Mouse (Mus musculus) kidney, postnatal 0 days (tissue): ENCODE data around the gene Vmn1r65. TPM values are rescaled to one million over a fixed set of nuclear protein-coding genes. Genes with fewer than 3 reads are reported as not detected.
"Not testable (repeated sequence)": the region's sequence is repeated elsewhere in the genome, so short reads cannot be mapped to it uniquely, and the experiment has no call there.

ENCODE experiments used
- ATAC-seq: fragments of 200-750 bp; cut with Nextera tagmentation; replicated peaks from 2 replicates; pipeline ENCODE4 v1.8.0; 2017; ENCODE audit warnings: low read depth, moderate number of reproducible peaks, moderate TSS enrichment, moderate library complexity; ENCODE audit not compliant: low FRiP score
- DNase-seq: peaks from one replicate; pipeline ENCODE4 v3.0.0-alpha.2; 2016; ENCODE audit warnings: low spot score
- H3K27ac ChIP-seq: fragments of 300-500 bp; sonication (generic); 2 replicates; pipeline ENCODE4 v1.5.1; 2014; ENCODE audit warnings: mild to moderate bottlenecking
- H3K27me3 ChIP-seq: fragments of 300-500 bp; sonication (generic); 2 replicates; pipeline ENCODE4 v1.6.1; 2014; ENCODE audit warnings: low read length, mixed read lengths; ENCODE audit not compliant: insufficient read depth
- H3K36me3 ChIP-seq: fragments of 300-500 bp; sonication (generic); 2 replicates; pipeline ENCODE4 v1.6.1; 2014; ENCODE audit warnings: low read length, mixed read lengths; ENCODE audit not compliant: insufficient read depth
- H3K4me1 ChIP-seq: fragments of 300-500 bp; sonication (generic); replicated peaks from 2 replicates; pipeline ENCODE4 v1.6.1; 2014; ENCODE audit warnings: antibody characterized with exemption, low read length, mixed read lengths; ENCODE audit not compliant: insufficient read depth
- H3K4me2 ChIP-seq: fragments of 300-500 bp; sonication (generic); 2 replicates; pipeline ENCODE4 v1.6.1; 2014; ENCODE audit warnings: mild to moderate bottlenecking, low read length, moderate library complexity, mixed read lengths
- H3K4me3 ChIP-seq: fragments of 300-500 bp; sonication (generic); replicated peaks from 2 replicates; pipeline ENCODE4 v1.5.1; 2014; ENCODE audit warnings: low read depth, low read length
- H3K9ac ChIP-seq: fragments of 300-500 bp; sonication (generic); 2 replicates; pipeline ENCODE4 v1.6.1; 2014; ENCODE audit warnings: low read depth, low read length
- H3K9me3 ChIP-seq: fragments of 300-500 bp; sonication (generic); replicated peaks from 2 replicates; pipeline ENCODE4 v1.6.1; 2016; ENCODE audit warnings: low read length, inconsistent platforms, mixed read lengths
- CTCF ChIP-seq: IDR thresholded peaks from 2 replicates; pipeline ENCODE4 v1.5.1; 2016; ENCODE audit warnings: antibody characterized with exemption, low read depth, mild to moderate bottlenecking, moderate library complexity
- WGBS: fragments of 180-500 bp; shearing (Covaris S2); extraction: QIAGEN DNeasy Blood & Tissue Kit; methylation state at CpG from one replicate; pipeline ENCODE4 v1.1.7; 2014; 5-methylcytosine and 5-hydroxymethylcytosine counted together
- polyA plus RNA-seq: library from polyadenylated mRNA; unstranded; fragments of >200 nt; fragmentation: Nextera tagmentation; extraction: Ambion mirVana; gene quantifications from 2 replicates; pipeline ENCODE4 v1.2.1, GENCODE M21; 2015

Gene Vmn1r65
- not detected in 2 replicates for polyA plus RNA-seq

DNA sequence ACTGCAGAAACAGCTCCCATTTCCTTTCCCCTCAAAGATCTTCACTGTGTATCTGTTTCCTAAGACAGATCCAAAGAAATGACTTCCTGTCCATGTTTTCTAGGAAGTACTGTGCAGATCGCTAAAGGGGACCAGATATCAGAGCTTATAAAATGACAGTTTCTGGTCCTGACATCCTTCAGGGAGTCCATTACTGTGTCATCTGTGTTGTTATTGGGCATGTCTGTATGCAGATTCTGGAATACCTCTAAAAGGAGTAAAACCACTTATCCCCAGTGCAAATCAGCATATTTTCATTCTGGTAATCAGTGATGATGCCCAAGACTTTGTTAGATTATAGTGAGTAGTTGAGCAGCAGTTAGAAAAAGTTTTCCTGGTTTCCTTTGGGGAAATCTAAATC, at the start of gene Vmn1r65:
Vmn1r65 (minus strand) TSS at position 101 of the 400 bp plus-strand sequence.
- no peak within 1 kb of the TSS for H3K9ac ChIP-seq
- H3K36me3 ChIP-seq: no peaks in the 10 kb centered on the region
- no peaks in the 10 kb centered on the region for H3K4me1 ChIP-seq
- DNase-seq: no peak
- no peak within 1 kb of the TSS for H3K4me2 ChIP-seq
- H3K4me3 ChIP-seq: no peak within 1 kb of the TSS
- no peak within 1 kb of the TSS for H3K27ac ChIP-seq
- WGBS: 91% methylated on average over 1 of the region's 1 CpGs
- no peaks in the 10 kb centered on the region for H3K27me3 ChIP-seq
- no peaks in the 10 kb centered on the region for H3K9me3 ChIP-seq
- ATAC-seq: no peak
- no peak for TF ChIP-seq CTCF

DNA sequence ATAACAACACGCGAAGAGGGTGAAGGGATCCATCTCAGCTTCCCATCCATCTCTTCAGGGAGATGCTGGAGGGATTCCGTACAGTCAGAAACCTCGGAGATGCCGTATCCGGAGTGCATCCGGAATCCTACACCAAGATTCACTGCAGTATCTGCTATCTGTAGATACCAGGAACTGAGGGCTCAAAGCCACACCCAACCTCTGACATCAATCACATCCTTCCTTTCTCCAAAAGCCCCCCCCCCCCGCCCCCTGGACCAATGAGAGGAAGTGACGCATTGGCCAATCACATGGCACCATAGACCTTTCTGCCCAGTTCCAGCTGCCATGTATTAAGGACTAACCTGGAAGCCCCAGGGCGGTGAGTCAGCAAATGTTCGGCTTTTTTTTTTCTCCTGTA, 34.1 kb upstream of the Vmn1r65 start, which contains the start of gene Nlrp4c:
Nlrp4c (plus strand) TSS at position 301 of the 400 bp plus-strand sequence.
- DNase-seq (no peak), ATAC-seq (no peak)
- Histone ChIP-seq H3K4me2 (no peak within 1 kb of the TSS), H3K9ac (no peak within 1 kb of the TSS), H3K27me3 (no peaks in the 10 kb centered on the region), H3K4me1 (no peaks in the 10 kb centered on the region), H3K27ac (no peak within 1 kb of the TSS), H3K36me3 (no peaks in the 10 kb centered on the region), H3K4me3 (no peak within 1 kb of the TSS), H3K9me3 (no peaks in the 10 kb centered on the region)
- no peak for TF ChIP-seq CTCF
- WGBS: 91% methylated on average over 11 of the region's 11 CpGs

DNA sequence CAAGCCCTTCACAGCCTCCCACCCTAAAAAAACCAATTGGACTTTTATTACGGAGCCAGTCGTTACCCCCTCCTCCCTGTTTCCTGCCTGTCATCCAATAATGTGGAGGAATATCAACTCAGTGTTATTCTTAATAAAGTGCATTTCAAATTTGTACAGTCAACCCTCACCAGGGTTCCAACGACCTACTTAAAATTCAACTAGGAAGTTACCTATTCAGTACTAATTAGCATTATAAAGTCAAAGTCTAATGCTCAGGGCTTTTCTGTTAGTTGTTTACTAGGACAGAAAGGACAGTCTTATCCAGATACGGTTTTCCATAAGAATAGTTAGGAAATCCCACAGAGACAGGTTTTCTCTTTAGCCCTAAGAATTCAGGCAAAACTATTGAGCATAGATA, 28.4 kb downstream of the Vmn1r65 start:
- H3K27me3 ChIP-seq, H3K4me1 ChIP-seq, H3K36me3 ChIP-seq, H3K9me3 ChIP-seq, ATAC-seq, H3K4me2 ChIP-seq, H3K9ac ChIP-seq, H3K4me3 ChIP-seq, H3K27ac ChIP-seq, DNase-seq: not testable (repeated sequence)
- WGBS: 89% methylated on average over 4 of the region's 4 CpGs

DNA sequence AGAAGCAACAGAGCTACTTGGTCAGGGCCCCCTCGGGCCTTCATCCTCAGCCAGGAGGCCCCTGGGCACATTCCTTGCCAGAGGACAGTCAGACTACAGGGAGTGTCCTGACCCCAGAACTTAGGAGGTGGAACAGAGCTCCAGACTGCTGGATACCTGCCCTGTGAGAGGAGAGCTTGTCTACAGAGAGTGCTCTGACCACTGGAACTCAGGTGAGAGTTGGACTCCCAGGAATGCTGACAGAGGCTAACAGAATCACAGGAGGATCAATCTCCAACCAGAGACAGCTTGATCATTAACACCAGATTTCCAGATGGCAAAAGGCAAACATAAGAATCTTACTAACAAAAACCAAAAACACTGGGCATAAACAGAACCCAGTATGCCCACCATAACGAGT, 38.3 kb downstream of the Vmn1r65 start:
- H3K36me3 ChIP-seq, H3K4me2 ChIP-seq, H3K4me3 ChIP-seq, H3K27ac ChIP-seq, H3K27me3 ChIP-seq, ATAC-seq, H3K4me1 ChIP-seq, DNase-seq, H3K9ac ChIP-seq, H3K9me3 ChIP-seq: not testable (repeated sequence)
- 66% methylated on average over 2 of the region's 2 CpGs for WGBS

Other genes starting within 250 kb of the Vmn1r65 start
- not detected in 2 replicates for gene Vmn1r63, start 205.6 kb downstream of the Vmn1r65 start, polyA plus RNA-seq
- gene Vmn1r64, start 126.5 kb downstream of the Vmn1r65 start, polyA plus RNA-seq: not detected in 2 replicates
- gene Nlrp4c, start 34.2 kb upstream of the Vmn1r65 start, polyA plus RNA-seq: not detected in 2 replicates
- 60.1 and 72.0 TPM in 2 replicates for gene Zfp787, start 145.0 kb upstream of the Vmn1r65 start, polyA plus RNA-seq
- gene Zfp444, start 161.2 kb upstream of the Vmn1r65 start, polyA plus RNA-seq: 66.2 and 66.3 TPM in 2 replicates
- not detected in 2 replicates for gene Galp, start 186.1 kb upstream of the Vmn1r65 start, polyA plus RNA-seq
- not detected in 2 replicates for gene Zscan5b, start 211.3 kb upstream of the Vmn1r65 start, polyA plus RNA-seq
- not detected in 2 replicates for gene Epp13, start 241.7 kb upstream of the Vmn1r65 start, polyA plus RNA-seq